Mouse (Mus musculus) midbrain, embryonic 11.5 days (tissue): ENCODE measurements around the gene Elavl1. TPM values are rescaled to one million over a fixed set of nuclear protein-coding genes. Genes with fewer than 3 reads are reported as not detected.

Experiments used
- ATAC-seq: fragments of 200-750 bp; cut with Nextera tagmentation; 2 replicates; pipeline ENCODE4 v1.8.0; 2017; ENCODE audit warnings: moderate TSS enrichment, moderate library complexity; ENCODE audit not compliant: low FRiP score
- DNase-seq: peaks from one replicate; pipeline ENCODE4 v3.0.0; 2015; ENCODE audit warnings: low spot score; ENCODE audit errors: missing footprints
- H3K27ac ChIP-seq: fragments of 300-500 bp; sonication (generic); 2 replicates; pipeline ENCODE4 v1.5.1; 2014; ENCODE audit warnings: low read depth, low read length
- H3K27me3 ChIP-seq: fragments of 300-500 bp; sonication (generic); 2 replicates; pipeline ENCODE4 v1.6.1; 2014; ENCODE audit warnings: mild to moderate bottlenecking, low read length, moderate library complexity, mixed read lengths; ENCODE audit not compliant: control insufficient read depth, insufficient read depth
- H3K36me3 ChIP-seq: fragments of 300-500 bp; sonication (generic); 2 replicates; pipeline ENCODE4 v1.6.1; 2014; ENCODE audit warnings: mild to moderate bottlenecking, low read length, moderate library complexity, mixed read lengths; ENCODE audit not compliant: control insufficient read depth, insufficient read depth
- H3K4me1 ChIP-seq: fragments of 300-500 bp; sonication (generic); 2 replicates; pipeline ENCODE4 v1.6.1; 2014; ENCODE audit warnings: low read length; ENCODE audit not compliant: control insufficient read depth, insufficient read depth
- H3K4me2 ChIP-seq: fragments of 300-500 bp; sonication (generic); 2 replicates; pipeline ENCODE4 v1.6.1; 2014; ENCODE audit warnings: mild to moderate bottlenecking, moderate library complexity
- H3K4me3 ChIP-seq: fragments of 300-500 bp; sonication (generic); 2 replicates; pipeline ENCODE4 v1.5.1; 2014; ENCODE audit warnings: low read depth, low read length
- H3K9ac ChIP-seq: fragments of 300-500 bp; sonication (generic); 2 replicates; pipeline ENCODE4 v1.6.1; 2014; ENCODE audit warnings: low read length
- H3K9me3 ChIP-seq: fragments of 300-500 bp; sonication (generic); 2 replicates; pipeline ENCODE4 v1.6.1; 2016; ENCODE audit warnings: low read length; ENCODE audit not compliant: control insufficient read depth
- WGBS: fragments of 180-500 bp; shearing (Covaris S2); extraction: QIAGEN DNeasy Blood & Tissue Kit; methylation state at CpG from one replicate; pipeline ENCODE4 v1.1.7; 2014; 5-methylcytosine and 5-hydroxymethylcytosine counted together
- polyA plus RNA-seq: library from polyadenylated mRNA; unstranded; fragments of >200 nt; fragmentation: Nextera tagmentation; extraction: Ambion mirVana; gene quantifications from 2 replicates; pipeline ENCODE4 v1.2.1, GENCODE M21; 2014

The Elavl1 gene
- polyA plus RNA-seq, 1 experiment from 2014 or later: 369 TPM

- no peak overlapping the region for H3K4me3 ChIP-seq
- H3K36me3 ChIP-seq: peaks cover 18% of the 10 kb centered on the region
- 0 out of 2 replicates have a peak overlapping the region, but pooled peaks have one; percentile 36 for H3K9ac ChIP-seq
- H3K27ac ChIP-seq: no peak overlapping the region
- peak; percentile 88 for DNase-seq
- H3K9me3 ChIP-seq: no peaks in the 10 kb centered on the region
- WGBS: 15% methylated on average over 29 of the region's 29 CpGs
- peaks cover 4% of the 10 kb centered on the region; the same call in 1 of the 2 replicates for H3K27me3 ChIP-seq
- H3K4me2 ChIP-seq: no peak overlapping the region
- peaks cover 16% of the 10 kb centered on the region for H3K4me1 ChIP-seq
- ATAC-seq: no peak
Measured at GRCm38 (mm10) chr8:4249213-4249612, 76.0 kb downstream of the Elavl1 start.

- Histone ChIP-seq H3K27ac (no peak within 1 kb of the TSS), H3K9me3 (no peaks in the 10 kb centered on the region), H3K4me2 (no peak within 1 kb of the TSS), H3K9ac (no peak within 1 kb of the TSS), H3K4me1 (peaks cover 12% of the 10 kb centered on the region), H3K4me3 (no peak within 1 kb of the TSS), H3K27me3 (peaks cover 4% of the 10 kb centered on the region; the same call in 1 of the 2 replicates), H3K36me3 (peaks cover 25% of the 10 kb centered on the region)
- ATAC-seq (no peak), DNase-seq (no peak)
- WGBS: 84% methylated on average over 15 of the region's 15 CpGs
Measured at GRCm38 (mm10) chr8:4247951-4248540, 77.2 kb downstream of the Elavl1 start, which contains the start of gene Tgfbr3l. Tgfbr3l (plus strand) TSS chr8:4248214.

GRCm38 (mm10) chr8:4247241-4247640 lies 78.0 kb downstream of the Elavl1 start:
- DNase-seq (no peak), ATAC-seq (no peak)
- Histone ChIP-seq H3K4me2 (no peak overlapping the region), H3K27me3 (peaks cover 4% of the 10 kb centered on the region; the same call in 1 of the 2 replicates), H3K9ac (no peak overlapping the region), H3K27ac (no peak overlapping the region), H3K36me3 (peaks cover 25% of the 10 kb centered on the region), H3K4me3 (no peak overlapping the region), H3K9me3 (no peaks in the 10 kb centered on the region), H3K4me1 (peaks cover 9% of the 10 kb centered on the region)
- 92% methylated on average over 8 of the region's 8 CpGs for WGBS

GRCm38 (mm10) chr8:4245737-4246136 lies 79.5 kb downstream of the Elavl1 start:
- Histone ChIP-seq H3K36me3 (peaks cover 25% of the 10 kb centered on the region), H3K4me1 (peaks cover 8% of the 10 kb centered on the region), H3K27me3 (peaks cover 4% of the 10 kb centered on the region; the same call in 1 of the 2 replicates), H3K4me2 (no peak overlapping the region), H3K9me3 (no peaks in the 10 kb centered on the region), H3K27ac (no peak overlapping the region), H3K4me3 (no peak overlapping the region), H3K9ac (no peak overlapping the region)
- ATAC-seq (no peak), DNase-seq (no peak)
- WGBS: 89% methylated on average over 12 of the region's 13 CpGs

- 92% methylated on average over 5 of the region's 5 CpGs for WGBS
Measured at GRCm38 (mm10) chr8:4245061-4245460, 80.2 kb downstream of the Elavl1 start.

GRCm38 (mm10) chr8:4239193-4239890 lies 85.9 kb downstream of the Elavl1 start:
- H3K9ac ChIP-seq: peak overlapping the region; percentile 86
- H3K4me2 ChIP-seq: peak overlapping the region; percentile 88
- 14% methylated on average over 19 of the region's 19 CpGs for WGBS
- no peaks in the 10 kb centered on the region for H3K27me3 ChIP-seq
- ATAC-seq: no peak; the same call in 1 of the 2 replicates
- H3K9me3 ChIP-seq: no peaks in the 10 kb centered on the region
- H3K36me3 ChIP-seq: peaks cover 10% of the 10 kb centered on the region; the same call in 1 of the 2 replicates
- H3K4me1 ChIP-seq: peaks cover 16% of the 10 kb centered on the region
- DNase-seq: no peak
- H3K4me3 ChIP-seq: peak overlapping the region; percentile 80
- H3K27ac ChIP-seq: 0 out of 2 replicates have a peak overlapping the region, but pooled peaks have one; percentile 84

More at GRCm38 (mm10) chr8:4245061-4245460, 80.2 kb downstream of the Elavl1 start:
- H3K4me1 ChIP-seq: peaks cover 10% of the 10 kb centered on the region
- no peaks in the 10 kb centered on the region for H3K9me3 ChIP-seq
- no peak overlapping the region for H3K4me3 ChIP-seq
- peaks cover 28% of the 10 kb centered on the region for H3K36me3 ChIP-seq
- ATAC-seq (no peak), DNase-seq (no peak)
- H3K27ac ChIP-seq: no peak overlapping the region
- H3K9ac ChIP-seq: no peak overlapping the region
- peaks cover 4% of the 10 kb centered on the region; the same call in 1 of the 2 replicates for H3K27me3 ChIP-seq
- H3K4me2 ChIP-seq: no peak overlapping the region

- ATAC-seq (peak; percentile 95), DNase-seq (peak; percentile 100)
- Histone ChIP-seq H3K27ac (peak within 1 kb of the TSS; percentile 92), H3K9ac (peak within 1 kb of the TSS; percentile 86), H3K36me3 (peaks cover 5% of the 10 kb centered on the region; the same call in 1 of the 2 replicates), H3K27me3 (no peaks in the 10 kb centered on the region), H3K9me3 (no peaks in the 10 kb centered on the region), H3K4me1 (peaks cover 16% of the 10 kb centered on the region), H3K4me2 (peak within 1 kb of the TSS; percentile 88), H3K4me3 (peak within 1 kb of the TSS; percentile 80)
- WGBS: under 1% methylated on average over 66 of the region's 71 CpGs
Measured at GRCm38 (mm10) chr8:4238434-4239192, 86.6 kb downstream of the Elavl1 start, which contains the start of the genes Map2k7 and Gm49320. Map2k7 (plus strand) TSS chr8:4238740. Gm49320 (plus strand) TSS chr8:4238865.

GRCm38 (mm10) chr8:4237814-4238433 lies 87.3 kb downstream of the Elavl1 start:
- Histone ChIP-seq H3K27ac (peak overlapping the region; percentile 92), H3K27me3 (no peaks in the 10 kb centered on the region), H3K9me3 (no peaks in the 10 kb centered on the region), H3K9ac (peak overlapping the region; percentile 86), H3K4me1 (peaks cover 16% of the 10 kb centered on the region), H3K4me3 (peak overlapping the region; percentile 80), H3K4me2 (peak overlapping the region; percentile 74), H3K36me3 (0 out of 2 replicates have a peak, but pooled peaks cover 3% of the 10 kb centered on the region)
- DNase-seq (peak; percentile 96), ATAC-seq (no peak; the same call in 1 of the 2 replicates)
- WGBS: 19% methylated on average over 15 of the region's 15 CpGs
